Mouse (Mus musculus): ENCODE measurements at regions not wholly inside any gene's neighbourhood (a gene's known extent, or its start where the extent isn't known, plus 50 kb on each side); places are given as distances from the start of the nearest gene placed in this dataset.
"Not testable (repeated sequence)": the region's sequence is repeated elsewhere in the genome, so short reads cannot be mapped to it uniquely, and the experiment has no call there.

- DNase-seq = no peak
- intact Hi-C loops (cut with DNase I) = no loop called here
Observed at GRCm38 (mm10) chr19:51355701-51356100, 677.3 kb upstream of the Sorcs1 start.

DNA sequence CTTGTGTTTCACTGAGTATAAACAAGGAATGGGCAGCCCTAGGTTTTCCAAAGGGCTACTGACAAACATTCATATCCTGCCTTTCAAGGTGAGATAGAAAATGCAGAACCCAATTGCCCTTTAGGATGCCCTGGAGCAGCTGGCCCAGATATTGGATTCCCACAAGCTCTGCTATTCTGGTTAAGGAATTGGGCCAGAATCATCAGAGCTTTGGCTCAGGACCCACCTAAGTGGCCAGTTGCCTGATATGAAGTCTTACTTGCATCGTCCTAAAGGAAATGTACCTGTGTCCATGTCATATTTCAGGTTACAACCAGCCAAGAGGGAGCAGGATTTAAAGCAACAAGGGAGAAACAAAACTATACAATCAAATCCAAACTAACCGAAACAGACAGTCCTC lies 662.0 kb upstream of the Sorcs1 start:
- intact Hi-C loops (cut with DNase I) = no loop called here
- DNase-seq = no peak

GRCm38 (mm10) chr19:51330010-51330409 lies 651.6 kb upstream of the Sorcs1 start:
- DNase-seq = no peak

GRCm38 (mm10) chr19:51303708-51304107 lies 625.3 kb upstream of the Sorcs1 start:
- intact Hi-C loops (cut with DNase I) = no loop called here

More at GRCm38 (mm10) chr19:51330010-51330409, 651.6 kb upstream of the Sorcs1 start:
- intact Hi-C loops (cut with DNase I) = no loop called here

GRCm38 (mm10) chr19:51296631-51297030 lies 618.2 kb upstream of the Sorcs1 start:
- intact Hi-C loops (cut with DNase I) = not testable (repeated sequence)

More at GRCm38 (mm10) chr19:51303708-51304107, 625.3 kb upstream of the Sorcs1 start:
- no peak for DNase-seq

DNA sequence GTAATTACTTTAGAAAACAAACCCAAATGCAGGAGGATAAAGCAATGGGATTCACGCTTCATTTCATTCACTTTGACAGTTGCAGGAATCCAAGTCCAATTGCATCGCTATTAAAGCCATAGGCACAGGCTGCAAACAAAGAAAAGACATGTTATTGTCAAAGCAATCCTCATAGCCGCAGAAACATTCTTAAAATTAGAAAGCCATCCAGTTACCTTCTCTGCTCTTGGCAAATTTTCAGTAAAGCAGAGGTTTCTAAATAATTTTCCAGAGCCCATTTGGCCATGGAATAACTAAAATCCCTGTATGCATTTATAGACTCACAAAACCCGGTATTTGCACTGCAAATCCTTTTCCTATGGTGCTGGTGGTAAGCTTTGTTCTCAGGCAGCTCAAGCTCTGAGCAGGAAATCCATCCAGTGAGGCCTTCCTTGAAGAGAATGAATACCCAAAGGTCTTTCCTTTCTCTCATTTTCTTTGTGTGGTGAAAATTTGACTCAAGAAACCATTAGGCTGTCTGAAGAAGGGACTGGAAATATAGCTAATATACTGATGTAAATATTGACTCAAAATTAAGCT lies 590.6 kb upstream of the Sorcs1 start:
- intact Hi-C loops (cut with DNase I) = no loop called here
- no peak for DNase-seq

More at GRCm38 (mm10) chr19:51296631-51297030, 618.2 kb upstream of the Sorcs1 start:
- DNase-seq = not testable (repeated sequence)

GRCm38 (mm10) chr19:51240295-51240864 lies 561.9 kb upstream of the Sorcs1 start:
- intact Hi-C loops (cut with DNase I) = no loop called here
- no peak for DNase-seq

DNA sequence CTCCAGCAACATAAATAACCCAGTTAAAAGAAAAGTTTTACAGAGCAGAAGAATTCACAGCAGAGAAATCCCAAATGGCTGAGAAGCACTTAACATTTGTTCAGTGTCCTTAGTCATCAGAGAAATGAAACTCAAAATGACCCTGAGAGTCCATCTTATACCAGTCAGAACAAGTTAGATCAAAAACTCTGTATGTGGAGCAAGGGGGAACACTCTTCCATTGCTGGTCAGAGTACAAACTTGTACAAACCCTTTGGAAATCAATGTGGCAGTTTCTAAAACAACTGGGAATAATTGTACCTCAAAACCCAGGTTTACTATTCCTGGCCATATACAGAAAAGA lies 559.7 kb upstream of the Sorcs1 start:
- intact Hi-C loops (cut with DNase I) = no loop called here
- no peak for DNase-seq

GRCm38 (mm10) chr19:51237509-51238180 lies 559.2 kb upstream of the Sorcs1 start:
- DNase-seq = no peak
- intact Hi-C loops (cut with DNase I) = no loop called here

DNA sequence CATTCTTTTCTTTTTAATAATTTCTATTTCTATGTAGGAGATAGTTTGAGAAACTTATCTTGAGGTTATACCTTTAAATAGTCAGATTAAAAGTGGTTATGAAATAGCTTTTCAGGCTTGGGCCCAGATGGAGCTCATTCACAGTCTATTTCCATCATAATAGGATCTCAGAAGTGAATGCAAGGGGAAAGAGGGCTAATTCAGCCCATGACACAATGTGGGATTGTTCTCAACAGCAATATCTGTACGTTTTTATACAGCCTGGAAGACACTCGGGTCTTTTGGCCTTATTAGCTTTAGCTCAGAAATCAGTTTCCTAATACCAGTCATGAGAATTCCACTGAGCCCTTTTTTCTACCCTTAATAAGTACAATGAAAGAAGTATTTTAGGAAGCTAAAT lies 554.1 kb upstream of the Sorcs1 start:
- DNase-seq = no peak
- intact Hi-C loops (cut with DNase I) = no loop called here

DNA sequence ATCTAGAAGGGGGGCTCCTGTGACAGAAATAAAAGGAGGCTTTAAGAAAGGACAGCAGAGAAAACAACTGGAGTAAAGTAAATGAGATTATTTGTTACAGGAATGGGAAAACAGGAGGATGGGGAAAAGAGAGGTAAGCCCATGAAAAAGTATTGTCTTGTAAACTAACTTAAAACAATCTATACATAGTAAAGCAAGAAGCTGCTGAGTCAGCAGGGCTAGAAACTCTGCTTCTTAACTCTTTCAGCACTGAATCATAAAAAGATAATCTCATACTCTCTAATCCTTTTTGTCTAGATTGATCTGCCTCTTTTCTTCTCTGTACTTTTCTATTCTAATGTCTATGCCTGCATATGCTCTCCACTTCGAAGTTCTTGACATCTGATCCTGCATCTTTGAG lies 548.5 kb upstream of the Sorcs1 start:
- intact Hi-C loops (cut with DNase I) = no loop called here
- no peak for DNase-seq

DNA sequence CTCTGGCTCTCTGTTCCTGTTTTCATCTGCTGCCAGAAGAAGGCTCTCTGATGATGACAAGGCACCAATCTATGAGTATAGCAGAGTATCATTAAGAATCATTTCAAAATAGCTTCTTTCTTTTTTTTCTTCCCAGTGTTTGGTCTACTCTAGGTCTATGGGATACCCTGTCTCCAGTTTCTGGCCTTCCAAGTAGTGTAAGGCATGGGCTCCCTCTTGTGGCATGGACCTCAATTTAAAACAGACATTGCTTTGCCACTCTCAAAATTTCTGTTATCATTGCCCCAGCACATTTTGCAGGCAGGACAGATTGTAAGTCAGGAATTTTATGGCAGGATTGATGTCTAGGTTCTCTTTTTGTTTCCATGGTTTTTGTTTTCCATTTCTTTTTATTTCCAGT lies 522.9 kb upstream of the Sorcs1 start:
- intact Hi-C loops (cut with DNase I) = loop anchor here (2.0 kb wide), 1 partner anchor 943 kb away; no protein-coding TSS in a partner anchor
- peak; percentile 1 to 6 for DNase-seq

Measured in heart, postnatal 14 days (tissue).